Mouse (Mus musculus): ENCODE results near the gene Gm49380. TPM values are rescaled to one million over a fixed set of nuclear protein-coding genes. Genes with fewer than 3 reads are reported as not detected.

Gm49380 gene
- polyA plus RNA-seq, 1 experiment from 2014 or later: not detected

- Histone ChIP-seq H3K4me1 (replicated peaks; ENCODE audit: control insufficient read depth, insufficient read depth) (no peaks in the 10 kb centered on the region), H3K4me3 (ENCODE audit: low read depth, low read length) (no peak overlapping the region), H3K9me3 (ENCODE audit: control insufficient read depth, low read length) (no peaks in the 10 kb centered on the region), H3K27me3 (ENCODE audit: control insufficient read depth, insufficient read depth, low read length) (no peaks in the 10 kb centered on the region; the same call in 1 of the 2 replicates), H3K27ac (replicated peaks) (no peak overlapping the region), H3K36me3 (ENCODE audit: control insufficient read depth, insufficient read depth, low read length) (no peaks in the 10 kb centered on the region), H3K9ac (ENCODE audit: low read length) (no peak overlapping the region), H3K4me2 (replicated peaks; ENCODE audit: low read depth) (no peak overlapping the region)
- TF ChIP-seq CTCF (IDR thresholded peaks at IDR 0.05; ENCODE audit: low read depth): no peak
- no peak for TF ChIP-seq EP300 (optimal IDR thresholded peaks at IDR 0.05)
- 79% methylated on average over 3 of the region's 3 CpGs for WGBS
- DNase-seq (ENCODE audit: low spot score): no peak
- ATAC-seq (ENCODE audit: low FRiP score, low TSS enrichment): no peak
These were observed 68.0 kb downstream of the Gm49380 start for GRCm38 (mm10) chr9:44045158-44045883.

DNA sequence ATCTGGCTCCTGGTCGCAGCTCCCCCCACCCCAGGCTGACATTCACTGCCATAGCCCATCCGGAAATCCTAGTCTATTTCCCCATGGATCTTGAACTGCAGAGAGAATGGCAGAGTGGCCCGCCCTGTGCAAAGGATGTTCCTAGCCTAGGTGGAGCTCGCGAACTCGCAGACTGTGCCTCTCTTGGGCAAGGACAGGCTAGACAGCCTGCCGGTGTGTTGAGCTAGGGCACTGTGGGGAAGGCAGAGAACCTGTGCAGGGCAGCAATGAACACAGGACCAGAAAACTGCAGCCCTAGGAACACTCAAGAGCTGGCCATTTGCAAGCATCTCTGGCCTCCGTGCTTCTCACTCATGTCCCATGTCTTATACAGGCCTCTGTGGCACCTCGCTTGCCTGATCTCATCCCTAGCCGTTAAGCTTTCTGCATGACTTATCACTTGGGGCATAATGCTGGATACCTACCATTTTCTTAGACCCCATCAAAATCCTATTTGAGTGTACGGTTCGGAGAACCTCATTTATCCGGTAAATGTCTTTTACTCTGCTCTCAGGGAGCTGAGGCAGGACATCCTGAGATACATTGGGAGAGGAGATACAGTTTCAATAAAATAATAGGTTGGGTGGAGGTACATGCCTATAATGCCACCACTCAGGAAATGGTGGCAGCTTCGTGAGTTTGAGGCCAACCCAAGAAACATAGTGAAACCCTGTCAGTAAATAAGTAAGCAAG is 68.7 kb downstream of the Gm49380 start:
- Histone ChIP-seq H3K27ac (replicated peaks) (no peak overlapping the region), H3K4me1 (replicated peaks; ENCODE audit: control insufficient read depth, insufficient read depth) (no peaks in the 10 kb centered on the region), H3K27me3 (ENCODE audit: control insufficient read depth, insufficient read depth, low read length) (no peaks in the 10 kb centered on the region; the same call in 1 of the 2 replicates), H3K4me2 (replicated peaks; ENCODE audit: low read depth) (no peak overlapping the region), H3K36me3 (ENCODE audit: control insufficient read depth, insufficient read depth, low read length) (no peaks in the 10 kb centered on the region), H3K9ac (ENCODE audit: low read length) (no peak overlapping the region), H3K9me3 (ENCODE audit: control insufficient read depth, low read length) (no peaks in the 10 kb centered on the region), H3K4me3 (ENCODE audit: low read depth, low read length) (no peak overlapping the region)
- TF ChIP-seq EP300 (optimal IDR thresholded peaks at IDR 0.05): no peak
- 0 out of 2 replicates have a peak, but pooled peaks have one; percentile 4 for TF ChIP-seq CTCF (IDR thresholded peaks at IDR 0.05; ENCODE audit: low read depth)
- WGBS: 51% methylated on average over 14 of the region's 14 CpGs
- no peak for DNase-seq (ENCODE audit: low spot score)
- no peak for ATAC-seq (ENCODE audit: low FRiP score, low TSS enrichment)

GRCm38 (mm10) chr9:44043708-44044425 is 69.4 kb downstream of the Gm49380 start:
- ATAC-seq (ENCODE audit: low FRiP score, low TSS enrichment): no peak
- 6% methylated on average over 22 of the region's 23 CpGs for WGBS
- DNase-seq (ENCODE audit: low spot score): no peak
- no peak overlapping the region for H3K9ac ChIP-seq (ENCODE audit: low read length)
- peak overlapping the region; percentile 52 for H3K4me2 ChIP-seq (replicated peaks; ENCODE audit: low read depth)
- peak overlapping the region; percentile 32 for H3K4me3 ChIP-seq (ENCODE audit: low read depth, low read length)
- H3K27me3 ChIP-seq (ENCODE audit: control insufficient read depth, insufficient read depth, low read length): no peaks in the 10 kb centered on the region; the same call in 1 of the 2 replicates
- TF ChIP-seq CTCF (IDR thresholded peaks at IDR 0.05; ENCODE audit: low read depth) (no peak), EP300 (optimal IDR thresholded peaks at IDR 0.05) (no peak)
- H3K27ac ChIP-seq (replicated peaks): no peak overlapping the region
- H3K4me1 ChIP-seq (replicated peaks; ENCODE audit: control insufficient read depth, insufficient read depth): no peaks in the 10 kb centered on the region
- H3K9me3 ChIP-seq (ENCODE audit: control insufficient read depth, low read length): no peaks in the 10 kb centered on the region
- no peaks in the 10 kb centered on the region for H3K36me3 ChIP-seq (ENCODE audit: control insufficient read depth, insufficient read depth, low read length)

DNA sequence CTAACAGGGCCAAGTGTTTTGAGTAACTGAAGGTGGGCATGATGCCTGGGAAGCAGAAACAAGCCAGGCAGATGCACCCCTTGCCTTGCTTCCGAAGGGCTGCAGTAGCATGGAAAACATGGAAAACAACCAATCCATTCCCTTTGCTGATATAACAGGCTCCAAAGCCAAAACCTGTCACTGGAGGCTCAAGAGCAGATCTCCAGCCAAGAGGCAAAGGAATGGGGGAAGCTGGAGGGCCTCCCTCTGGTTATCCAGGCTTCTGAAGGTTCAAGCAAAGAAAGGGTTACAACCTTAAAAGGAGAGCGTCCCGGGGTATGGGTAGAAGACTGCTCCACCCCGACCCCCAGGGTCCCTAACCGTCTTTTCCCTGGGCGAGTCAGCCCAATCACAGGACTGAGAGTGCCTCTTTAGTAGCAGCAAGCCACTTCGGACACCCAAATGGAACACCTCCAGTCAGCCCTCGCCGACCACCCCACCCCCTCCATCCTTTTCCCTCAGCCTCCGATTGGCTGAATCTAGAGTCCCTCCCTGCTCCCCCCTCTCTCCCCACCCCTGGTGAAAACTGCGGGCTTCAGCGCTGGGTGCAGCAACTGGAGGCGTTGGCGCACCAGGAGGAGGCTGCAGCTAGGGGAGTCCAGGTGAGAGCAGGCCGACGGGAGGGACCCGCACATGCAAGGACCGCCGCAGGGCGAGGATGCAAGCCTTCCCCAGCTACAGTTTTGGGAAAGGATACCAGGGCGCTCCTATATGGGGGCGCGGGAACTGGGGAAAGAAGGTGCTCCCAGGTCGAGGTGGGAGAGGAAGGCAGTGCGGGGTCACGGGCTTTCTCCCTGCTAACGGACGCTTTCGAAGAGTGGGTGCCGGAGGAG is 70.2 kb downstream of the Gm49380 start, which contains the start of gene Thy1:
TSS of gene Thy1 (plus strand) at position 549 of the 872 bp plus-strand sequence.
- H3K4me2 ChIP-seq (replicated peaks; ENCODE audit: low read depth): peak within 1 kb of the TSS; percentile 52
- no peaks in the 10 kb centered on the region for H3K4me1 ChIP-seq (replicated peaks; ENCODE audit: control insufficient read depth, insufficient read depth)
- 2% methylated on average over 30 of the region's 30 CpGs for WGBS
- peak within 1 kb of the TSS; percentile 13; the same call in 1 of the 2 replicates for H3K9ac ChIP-seq (ENCODE audit: low read length)
- peak; percentile 55; the same call in 1 of the 2 replicates for ATAC-seq (ENCODE audit: low FRiP score, low TSS enrichment)
- TF ChIP-seq CTCF (IDR thresholded peaks at IDR 0.05; ENCODE audit: low read depth) (no peak), EP300 (optimal IDR thresholded peaks at IDR 0.05) (no peak)
- H3K9me3 ChIP-seq (ENCODE audit: control insufficient read depth, low read length): no peaks in the 10 kb centered on the region
- H3K27ac ChIP-seq (replicated peaks): no peak within 1 kb of the TSS
- no peaks in the 10 kb centered on the region for H3K36me3 ChIP-seq (ENCODE audit: control insufficient read depth, insufficient read depth, low read length)
- H3K4me3 ChIP-seq (ENCODE audit: low read depth, low read length): peak within 1 kb of the TSS; percentile 32
- H3K27me3 ChIP-seq (ENCODE audit: control insufficient read depth, insufficient read depth, low read length): no peaks in the 10 kb centered on the region; the same call in 1 of the 2 replicates
- peak; percentile 34 for DNase-seq (ENCODE audit: low spot score)

DNA sequence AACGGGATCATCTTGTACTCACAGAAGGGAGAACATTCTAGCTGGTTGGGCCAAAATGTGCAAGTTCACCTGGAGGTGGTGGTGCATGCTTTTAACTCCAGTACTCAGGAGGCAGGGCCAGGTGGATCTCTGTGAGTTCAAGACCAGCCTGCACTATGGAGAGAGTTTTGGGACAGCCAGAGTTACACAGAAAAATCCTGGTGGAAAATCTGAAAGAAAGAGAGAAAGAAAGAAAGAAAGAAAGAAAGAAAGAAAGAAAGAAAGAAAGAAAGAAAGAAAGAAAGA is 71.0 kb downstream of the Gm49380 start:
- TF ChIP-seq EP300 (optimal IDR thresholded peaks at IDR 0.05): no peak
- no peak for TF ChIP-seq CTCF (IDR thresholded peaks at IDR 0.05; ENCODE audit: low read depth)
- no peaks in the 10 kb centered on the region for H3K9me3 ChIP-seq (ENCODE audit: control insufficient read depth, low read length)
- H3K9ac ChIP-seq (ENCODE audit: low read length): no peak overlapping the region
- H3K36me3 ChIP-seq (ENCODE audit: control insufficient read depth, insufficient read depth, low read length): no peaks in the 10 kb centered on the region
- H3K27ac ChIP-seq (replicated peaks): no peak overlapping the region
- no peak for ATAC-seq (ENCODE audit: low FRiP score, low TSS enrichment)
- DNase-seq (ENCODE audit: low spot score): no peak
- no peaks in the 10 kb centered on the region for H3K4me1 ChIP-seq (replicated peaks; ENCODE audit: control insufficient read depth, insufficient read depth)
- H3K4me2 ChIP-seq (replicated peaks; ENCODE audit: low read depth): no peak overlapping the region
- H3K4me3 ChIP-seq (ENCODE audit: low read depth, low read length): no peak overlapping the region
- WGBS: 70% methylated on average over 1 of the region's 1 CpGs
- no peaks in the 10 kb centered on the region; the same call in 1 of the 2 replicates for H3K27me3 ChIP-seq (ENCODE audit: control insufficient read depth, insufficient read depth, low read length)
